Mouse (Mus musculus): Measurements from ENCODE around the gene Rrp15. TPM values are rescaled to one million over a fixed set of nuclear protein-coding genes. Genes with fewer than 3 reads are reported as not detected.

Gene Rrp15
- polyA plus RNA-seq, 1 experiment, result 0.16 TPM

- TF ChIP-seq TAL1 (IDR thresholded peaks at IDR 0.05; ENCODE audit: low read length) (no peak), GATA1 (IDR thresholded peaks at IDR 0.05; ENCODE audit: low read length) (no peak)
- H3K27me3 ChIP-seq (ENCODE audit: control insufficient read depth), result no peaks in the 10 kb centered on the region
- H3K4me1 ChIP-seq (ENCODE audit: control insufficient read depth), result no peaks in the 10 kb centered on the region
- no peaks in the 10 kb centered on the region for H3K9me3 ChIP-seq (ENCODE audit: control insufficient read depth, low read length)
- H3K36me3 ChIP-seq (ENCODE audit: control insufficient read depth), result no peaks in the 10 kb centered on the region
- no peak overlapping the region for H3K4me3 ChIP-seq (replicated peaks)
Observed at GRCm38 (mm10) chr1:186684041-186684440, 65.1 kb downstream of the Rrp15 start.

DNA sequence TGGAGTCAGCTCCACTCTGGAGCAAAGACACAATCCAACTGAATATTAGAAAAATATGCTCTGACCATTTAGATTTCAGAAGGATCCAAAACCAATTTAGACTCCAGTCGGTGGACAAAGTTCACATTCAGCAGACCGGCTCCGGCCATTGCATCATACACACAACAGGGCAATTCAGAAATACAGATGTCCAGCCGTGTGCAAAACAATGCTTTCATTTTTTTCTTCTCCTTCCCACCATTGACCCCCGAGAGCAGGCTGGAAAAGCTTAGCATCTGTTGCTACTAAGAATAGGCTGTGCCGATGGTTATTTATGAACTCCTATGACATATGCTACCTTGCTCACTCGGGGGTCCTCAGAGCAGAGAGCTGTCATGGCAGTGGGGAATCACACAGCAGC is 66.6 kb downstream of the Rrp15 start:
- Histone ChIP-seq H3K36me3 (ENCODE audit: control insufficient read depth) (no peaks in the 10 kb centered on the region), H3K27me3 (ENCODE audit: control insufficient read depth) (no peaks in the 10 kb centered on the region), H3K4me1 (ENCODE audit: control insufficient read depth) (no peaks in the 10 kb centered on the region), H3K9me3 (ENCODE audit: control insufficient read depth, low read length) (no peaks in the 10 kb centered on the region), H3K4me3 (replicated peaks) (no peak overlapping the region)
- TF ChIP-seq GATA1 (IDR thresholded peaks at IDR 0.05; ENCODE audit: low read length) (no peak), TAL1 (IDR thresholded peaks at IDR 0.05; ENCODE audit: low read length) (no peak)

DNA sequence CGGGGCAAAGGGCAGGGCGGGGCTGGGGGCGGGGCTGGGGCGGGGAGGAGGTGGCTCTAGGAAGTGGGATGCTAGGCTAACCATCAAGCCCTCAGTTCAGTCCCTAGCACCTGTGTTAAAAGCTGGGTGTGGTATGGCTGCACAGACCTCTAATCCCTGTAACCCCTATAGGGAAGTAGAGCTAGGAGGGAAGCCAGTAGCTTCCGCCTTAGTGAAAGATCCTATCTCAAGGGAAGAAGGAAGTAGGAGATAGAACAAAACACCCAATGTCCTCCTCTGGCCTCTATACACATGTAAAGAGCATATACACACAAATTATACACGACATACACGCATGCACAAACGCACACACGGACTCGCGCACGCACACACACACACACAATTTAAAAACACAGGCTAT is 71.5 kb downstream of the Rrp15 start:
- no peak for TF ChIP-seq TAL1 (IDR thresholded peaks at IDR 0.05; ENCODE audit: low read length)
- no peak for TF ChIP-seq GATA1 (IDR thresholded peaks at IDR 0.05; ENCODE audit: low read length)
- H3K36me3 ChIP-seq (ENCODE audit: control insufficient read depth), result no peaks in the 10 kb centered on the region
- no peaks in the 10 kb centered on the region for H3K27me3 ChIP-seq (ENCODE audit: control insufficient read depth)
- H3K4me1 ChIP-seq (ENCODE audit: control insufficient read depth), result no peaks in the 10 kb centered on the region
- no peak overlapping the region for H3K4me3 ChIP-seq (replicated peaks)
- H3K9me3 ChIP-seq (ENCODE audit: control insufficient read depth, low read length), result no peaks in the 10 kb centered on the region; the same call in 1 of the 2 replicates

DNA sequence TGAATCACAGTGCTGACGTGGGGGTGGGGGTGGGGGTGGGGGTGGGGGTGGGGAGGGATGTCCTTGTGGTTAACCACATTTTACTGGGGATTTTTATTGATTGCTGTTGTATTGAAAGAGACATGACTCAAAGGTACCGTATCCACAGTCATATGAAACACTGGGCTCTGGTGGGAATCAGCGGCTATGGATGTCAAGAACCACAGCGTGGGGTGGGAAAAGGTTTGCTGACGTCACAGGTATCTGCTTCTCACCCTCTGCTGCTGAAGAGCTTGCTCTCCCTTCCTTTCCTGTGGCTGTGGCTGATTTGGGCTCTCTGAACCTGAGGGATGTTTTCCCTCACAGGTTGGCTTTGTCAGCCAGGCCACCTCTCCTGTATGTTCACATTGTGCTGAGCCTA is 73.0 kb downstream of the Rrp15 start:
- TF ChIP-seq TAL1 (IDR thresholded peaks at IDR 0.05; ENCODE audit: low read length) (no peak), GATA1 (IDR thresholded peaks at IDR 0.05; ENCODE audit: low read length) (no peak)
- no peaks in the 10 kb centered on the region; the same call in 1 of the 2 replicates for H3K9me3 ChIP-seq (ENCODE audit: control insufficient read depth, low read length)
- no peaks in the 10 kb centered on the region for H3K36me3 ChIP-seq (ENCODE audit: control insufficient read depth)
- no peak overlapping the region for H3K4me3 ChIP-seq (replicated peaks)
- no peaks in the 10 kb centered on the region for H3K4me1 ChIP-seq (ENCODE audit: control insufficient read depth)
- H3K27me3 ChIP-seq (ENCODE audit: control insufficient read depth), result no peaks in the 10 kb centered on the region

DNA sequence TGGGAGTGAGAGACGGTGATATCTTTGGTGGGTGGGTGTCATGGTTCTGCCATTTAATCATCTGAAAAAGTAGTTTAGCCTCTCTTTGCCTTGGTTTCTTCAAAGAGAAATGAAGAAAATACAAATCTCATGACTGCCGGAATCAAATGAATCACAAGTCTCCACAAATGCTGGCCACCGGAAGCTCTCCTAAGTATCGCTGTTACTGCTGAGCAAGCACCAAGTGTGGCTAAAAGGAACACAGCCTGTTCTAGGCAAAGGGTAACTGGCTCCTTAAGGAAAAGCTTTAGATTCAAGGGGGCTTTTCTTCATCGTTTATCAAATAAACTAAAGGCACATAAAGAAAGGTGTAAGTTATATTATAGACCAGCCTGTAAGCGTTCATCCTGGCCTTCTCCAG is 73.9 kb downstream of the Rrp15 start:
- no peaks in the 10 kb centered on the region for H3K36me3 ChIP-seq (ENCODE audit: control insufficient read depth)
- no peak for TF ChIP-seq GATA1 (IDR thresholded peaks at IDR 0.05; ENCODE audit: low read length)
- TF ChIP-seq TAL1 (IDR thresholded peaks at IDR 0.05; ENCODE audit: low read length), result no peak
- H3K27me3 ChIP-seq (ENCODE audit: control insufficient read depth), result no peaks in the 10 kb centered on the region
- H3K4me1 ChIP-seq (ENCODE audit: control insufficient read depth), result no peaks in the 10 kb centered on the region
- H3K4me3 ChIP-seq (replicated peaks), result no peak overlapping the region
- H3K9me3 ChIP-seq (ENCODE audit: control insufficient read depth, low read length), result no peaks in the 10 kb centered on the region; the same call in 1 of the 2 replicates

- TF ChIP-seq TAL1 (IDR thresholded peaks at IDR 0.05; ENCODE audit: low read length) (no peak), GATA1 (IDR thresholded peaks at IDR 0.05; ENCODE audit: low read length) (no peak)
- Histone ChIP-seq H3K27me3 (ENCODE audit: control insufficient read depth) (no peaks in the 10 kb centered on the region), H3K4me1 (ENCODE audit: control insufficient read depth) (no peaks in the 10 kb centered on the region), H3K9me3 (ENCODE audit: control insufficient read depth, low read length) (no peaks in the 10 kb centered on the region; the same call in 1 of the 2 replicates), H3K4me3 (replicated peaks) (no peak overlapping the region), H3K36me3 (ENCODE audit: control insufficient read depth) (no peaks in the 10 kb centered on the region)
Observed at GRCm38 (mm10) chr1:186674621-186675020, 74.5 kb downstream of the Rrp15 start.

GRCm38 (mm10) chr1:186673166-186673565 is 76.0 kb downstream of the Rrp15 start:
- no peak for TF ChIP-seq GATA1 (IDR thresholded peaks at IDR 0.05; ENCODE audit: low read length)
- no peak for TF ChIP-seq TAL1 (IDR thresholded peaks at IDR 0.05; ENCODE audit: low read length)
- H3K27me3 ChIP-seq (ENCODE audit: control insufficient read depth), result no peaks in the 10 kb centered on the region
- no peak overlapping the region for H3K4me3 ChIP-seq (replicated peaks)
- H3K9me3 ChIP-seq (ENCODE audit: control insufficient read depth, low read length), result no peaks in the 10 kb centered on the region; the same call in 1 of the 2 replicates
- H3K36me3 ChIP-seq (ENCODE audit: control insufficient read depth), result no peaks in the 10 kb centered on the region
- no peaks in the 10 kb centered on the region for H3K4me1 ChIP-seq (ENCODE audit: control insufficient read depth)

Other genes with a start within 250 kb of the Rrp15 start
- gene Tgfb2, start 43.4 kb downstream of the Rrp15 start, polyA plus RNA-seq (2012), result 0.01 TPM in 1 of 2 replicates, not detected in the other
- not detected in 2 replicates for gene D1Pas1, start 218.1 kb upstream of the Rrp15 start, polyA plus RNA-seq (2012)